Mouse (Mus musculus): ENCODE data around the gene Ccdc9b.

- TF ChIP-seq CTCF (IDR thresholded peaks at IDR 0.05; ENCODE audit: low read depth), result no peak
- no peak for TF ChIP-seq EP300 (IDR thresholded peaks at IDR 0.05; ENCODE audit: low read depth)
Measured at GRCm38 (mm10) chr2:118741183-118741582, 21.3 kb downstream of the Ccdc9b start.

Data from heart, postnatal 0 days (tissue).